Mouse (Mus musculus) heart, embryonic 11.5 days (tissue): ENCODE data around the gene Tmem178b. TPM values are rescaled to one million over a fixed set of nuclear protein-coding genes. Genes with fewer than 3 reads are reported as not detected.

Source experiments
- ATAC-seq: fragments of 200-750 bp; cut with Nextera tagmentation; replicated peaks from 2 replicates; pipeline ENCODE4 v1.8.0; 2017; ENCODE audit warnings: moderate library complexity; ENCODE audit not compliant: insufficient number of reproducible peaks, low FRiP score, low TSS enrichment
- H3K27ac ChIP-seq: fragments of 300-500 bp; sonication (generic); 2 replicates; pipeline ENCODE4 v1.5.1; 2014; ENCODE audit warnings: mild to moderate bottlenecking, low read depth, low read length
- H3K27me3 ChIP-seq: fragments of 300-500 bp; sonication (generic); 2 replicates; pipeline ENCODE4 v1.6.1; 2014; ENCODE audit warnings: mild to moderate bottlenecking, low read length, mixed read lengths; ENCODE audit not compliant: control insufficient read depth, insufficient read depth
- H3K36me3 ChIP-seq: fragments of 300-500 bp; sonication (generic); 2 replicates; pipeline ENCODE4 v1.6.1; 2014; ENCODE audit warnings: mild to moderate bottlenecking, low read length, moderate library complexity, mixed read lengths; ENCODE audit not compliant: control insufficient read depth, insufficient read depth
- H3K4me1 ChIP-seq: fragments of 300-500 bp; sonication (generic); 2 replicates; pipeline ENCODE4 v1.6.1; 2014; ENCODE audit warnings: low read length; ENCODE audit not compliant: control insufficient read depth, insufficient read depth
- H3K4me2 ChIP-seq: fragments of 300-500 bp; sonication (generic); 2 replicates; pipeline ENCODE4 v1.6.1; 2014; ENCODE audit warnings: mild to moderate bottlenecking, moderate library complexity
- H3K4me3 ChIP-seq: fragments of 300-500 bp; sonication (generic); 2 replicates; pipeline ENCODE4 v1.5.1; 2014; ENCODE audit warnings: low read depth, low read length
- H3K9ac ChIP-seq: fragments of 300-500 bp; sonication (generic); 2 replicates; pipeline ENCODE4 v1.6.1; 2014; ENCODE audit warnings: mild to moderate bottlenecking, low read depth, low read length, moderate library complexity
- H3K9me3 ChIP-seq: fragments of 300-500 bp; sonication (generic); replicated peaks from 2 replicates; pipeline ENCODE4 v1.6.1; 2016; ENCODE audit warnings: low read length; ENCODE audit not compliant: control insufficient read depth
- WGBS: fragments of 180-500 bp; shearing (Covaris S2); extraction: QIAGEN DNeasy Blood & Tissue Kit; methylation state at CpG from one replicate; pipeline ENCODE4 v1.1.7; 2014; ENCODE audit not compliant: insufficient replicate concordance; 5-methylcytosine and 5-hydroxymethylcytosine counted together
- polyA plus RNA-seq: library from polyadenylated mRNA; unstranded; fragments of >200 nt; fragmentation: Nextera tagmentation; extraction: Ambion mirVana; gene quantifications from 2 replicates; pipeline ENCODE4 v1.2.1, GENCODE M21; 2014

Gene Tmem178b
- polyA plus RNA-seq, 1 experiment from 2014 or later: 0.26 TPM

DNA sequence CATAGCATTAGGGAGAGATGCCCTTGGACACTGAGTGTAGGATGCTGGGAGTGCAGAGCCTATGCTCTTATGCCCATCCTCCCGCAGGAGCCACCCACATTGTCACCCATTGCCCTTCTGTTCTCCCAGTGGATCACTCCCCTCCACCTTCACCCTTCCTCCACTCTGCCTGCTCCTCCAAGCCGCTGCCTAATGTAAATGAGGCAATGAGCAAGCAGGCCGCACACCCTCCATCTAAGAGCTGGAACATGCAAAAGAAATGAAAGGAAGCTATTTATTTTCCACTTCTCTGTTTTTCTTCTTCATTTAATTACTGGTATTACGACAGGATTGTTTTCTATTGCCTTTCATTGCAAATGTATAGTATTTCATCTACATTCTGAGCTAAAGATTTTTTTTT, 142.1 kb downstream of the Tmem178b start:
- Histone ChIP-seq H3K27me3 (no peaks in the 10 kb centered on the region), H3K4me3 (no peak overlapping the region), H3K27ac (no peak overlapping the region), H3K36me3 (no peaks in the 10 kb centered on the region), H3K4me1 (no peaks in the 10 kb centered on the region), H3K9ac (no peak overlapping the region), H3K4me2 (no peak overlapping the region), H3K9me3 (no peaks in the 10 kb centered on the region)
- WGBS: 63% methylated on average over 4 of the region's 4 CpGs
- no peak for ATAC-seq

DNA sequence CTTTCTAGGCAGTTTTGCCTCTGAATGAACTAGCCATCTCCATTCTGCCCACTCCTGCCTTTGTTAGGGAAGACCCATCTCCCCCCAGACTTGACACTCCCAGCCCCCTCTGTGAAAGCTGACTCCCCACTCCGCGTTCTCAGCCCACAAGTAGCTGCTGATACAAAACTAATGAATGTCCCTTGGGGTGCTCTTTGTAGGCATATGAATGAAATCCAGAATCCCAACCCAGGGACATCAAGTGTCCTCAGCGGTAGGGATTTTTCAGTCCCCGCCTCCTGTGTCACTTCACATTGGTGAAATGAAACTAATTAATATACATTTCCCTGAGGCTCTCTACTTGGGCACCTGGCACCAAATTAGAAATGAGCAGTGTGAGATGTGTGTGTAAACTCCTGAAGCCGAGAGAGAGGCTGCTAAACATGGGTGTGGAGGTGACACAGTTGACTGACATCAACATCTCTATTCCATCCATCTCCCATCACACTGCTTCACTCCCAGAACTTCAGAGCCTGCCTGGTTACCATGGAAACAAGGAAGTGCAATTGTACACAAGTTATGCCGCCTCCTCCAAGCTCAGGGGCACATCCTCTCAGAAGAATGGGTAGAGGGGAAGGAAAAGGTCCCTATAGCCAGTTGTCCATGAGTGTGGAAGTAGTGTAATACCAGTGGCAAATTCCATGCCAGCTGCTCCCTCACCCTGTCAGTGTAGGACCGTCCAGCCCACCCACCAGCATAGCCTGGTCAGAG, 142.8 kb downstream of the Tmem178b start:
- no peak overlapping the region for H3K4me3 ChIP-seq

DNA sequence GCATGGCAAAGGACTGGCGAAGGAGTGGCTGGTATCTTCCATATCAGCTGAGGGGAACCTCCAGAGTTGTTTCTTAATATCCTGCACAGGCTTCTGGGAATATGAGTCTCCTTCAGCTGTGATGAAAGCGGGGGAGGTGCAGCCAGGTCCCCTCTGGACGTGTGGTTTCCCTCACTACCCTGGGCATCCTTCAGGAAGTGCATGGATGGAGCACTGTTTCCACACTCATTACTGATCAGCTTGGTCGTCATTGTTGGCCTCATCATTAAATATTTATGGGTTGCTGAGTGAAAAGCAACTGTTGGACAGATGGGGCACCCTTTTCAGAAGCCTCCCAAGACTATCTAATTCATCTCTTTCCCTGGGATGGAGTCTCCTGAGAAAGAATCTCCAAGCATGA, 146.3 kb downstream of the Tmem178b start:
- no peak for ATAC-seq
- H3K4me2 ChIP-seq: no peak overlapping the region
- no peaks in the 10 kb centered on the region for H3K9me3 ChIP-seq
- H3K27ac ChIP-seq: no peak overlapping the region
- H3K9ac ChIP-seq: no peak overlapping the region
- no peak overlapping the region for H3K4me3 ChIP-seq
- no peaks in the 10 kb centered on the region for H3K36me3 ChIP-seq
- H3K27me3 ChIP-seq: no peaks in the 10 kb centered on the region
- H3K4me1 ChIP-seq: no peaks in the 10 kb centered on the region
- 47% methylated on average over 4 of the region's 4 CpGs for WGBS

More for the DNA sequence above, 142.8 kb downstream of the Tmem178b start:
- Histone ChIP-seq H3K27me3 (no peaks in the 10 kb centered on the region), H3K4me1 (no peaks in the 10 kb centered on the region), H3K9ac (no peak overlapping the region), H3K27ac (no peak overlapping the region), H3K36me3 (no peaks in the 10 kb centered on the region), H3K4me2 (no peak overlapping the region), H3K9me3 (no peaks in the 10 kb centered on the region)
- ATAC-seq: no peak
- WGBS: 64% methylated on average over 7 of the region's 7 CpGs

DNA sequence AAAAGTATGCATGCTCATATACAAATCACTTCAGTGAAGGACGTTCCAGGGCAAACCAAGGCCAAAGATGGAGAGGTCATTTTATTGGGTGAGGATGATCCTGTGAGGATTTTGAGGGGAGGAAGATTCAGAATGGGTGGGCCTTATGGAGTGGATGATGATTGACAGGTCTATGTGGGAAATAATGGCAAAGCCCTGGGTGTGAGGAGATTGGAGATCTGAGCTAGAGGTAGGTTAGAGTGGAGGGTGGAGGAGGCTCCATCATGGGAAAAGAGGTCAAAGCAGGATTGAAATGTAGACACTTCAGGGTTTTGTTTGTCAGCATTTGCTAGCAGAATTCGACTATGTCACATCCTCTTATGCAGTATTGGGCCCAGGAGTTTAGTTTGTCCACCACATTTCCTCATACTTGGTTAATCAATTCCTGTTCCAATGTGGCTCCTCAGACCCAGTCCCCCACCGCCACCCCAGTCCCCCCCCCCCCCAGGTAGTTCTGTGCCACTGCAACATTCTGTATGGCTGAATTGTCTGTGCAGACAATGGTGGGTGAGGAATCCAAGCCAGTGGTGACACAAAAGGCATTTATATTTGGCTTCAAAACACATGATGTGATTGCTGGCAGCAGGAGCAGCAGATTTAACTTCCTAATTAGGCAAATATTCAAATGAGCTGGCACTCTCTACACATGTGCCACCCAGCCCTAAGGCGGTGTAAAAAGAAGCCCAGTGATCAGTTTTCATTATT, 150.7 kb downstream of the Tmem178b start:
- WGBS: 66% methylated on average over 4 of the region's 4 CpGs
- Histone ChIP-seq H3K27me3 (no peaks in the 10 kb centered on the region), H3K27ac (no peak overlapping the region), H3K9ac (no peak overlapping the region), H3K4me3 (no peak overlapping the region), H3K4me1 (no peaks in the 10 kb centered on the region), H3K4me2 (no peak overlapping the region), H3K36me3 (no peaks in the 10 kb centered on the region), H3K9me3 (no peaks in the 10 kb centered on the region)
- ATAC-seq: no peak

DNA sequence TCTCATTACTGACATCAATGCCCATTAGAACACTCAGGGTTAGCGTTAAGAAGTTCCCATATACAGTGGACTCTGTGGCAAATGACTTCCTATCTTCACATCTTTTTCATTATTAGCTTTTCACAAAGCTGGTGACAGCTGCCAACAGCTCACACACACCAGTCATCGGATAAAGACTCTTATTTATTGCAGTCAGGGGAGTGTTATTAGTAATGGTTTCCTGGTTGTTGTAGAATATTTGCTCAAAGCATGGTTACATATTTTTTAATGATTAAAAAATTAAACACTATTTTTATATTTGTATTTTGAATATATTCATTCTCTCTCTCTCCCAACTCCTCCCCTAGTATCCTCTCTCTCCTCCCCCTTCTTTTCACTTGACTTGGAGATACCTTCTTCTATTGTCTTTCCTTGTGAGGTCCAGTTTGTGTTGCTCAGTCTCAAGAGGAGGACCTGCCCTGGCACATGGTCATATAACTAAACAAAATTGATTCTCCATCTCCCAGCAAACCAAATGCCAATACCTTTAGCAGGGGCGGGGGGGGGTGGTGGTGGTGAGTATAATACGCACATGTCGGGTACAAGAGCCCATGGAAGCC, 151.4 kb downstream of the Tmem178b start:
- H3K9ac ChIP-seq: no peak overlapping the region
- no peaks in the 10 kb centered on the region for H3K9me3 ChIP-seq
- H3K27me3 ChIP-seq: no peaks in the 10 kb centered on the region
- ATAC-seq: no peak
- 75% methylated on average over 5 of the region's 5 CpGs for WGBS
- H3K4me2 ChIP-seq: no peak overlapping the region
- no peaks in the 10 kb centered on the region for H3K4me1 ChIP-seq
- no peak overlapping the region for H3K27ac ChIP-seq
- H3K4me3 ChIP-seq: no peak overlapping the region
- H3K36me3 ChIP-seq: no peaks in the 10 kb centered on the region

DNA sequence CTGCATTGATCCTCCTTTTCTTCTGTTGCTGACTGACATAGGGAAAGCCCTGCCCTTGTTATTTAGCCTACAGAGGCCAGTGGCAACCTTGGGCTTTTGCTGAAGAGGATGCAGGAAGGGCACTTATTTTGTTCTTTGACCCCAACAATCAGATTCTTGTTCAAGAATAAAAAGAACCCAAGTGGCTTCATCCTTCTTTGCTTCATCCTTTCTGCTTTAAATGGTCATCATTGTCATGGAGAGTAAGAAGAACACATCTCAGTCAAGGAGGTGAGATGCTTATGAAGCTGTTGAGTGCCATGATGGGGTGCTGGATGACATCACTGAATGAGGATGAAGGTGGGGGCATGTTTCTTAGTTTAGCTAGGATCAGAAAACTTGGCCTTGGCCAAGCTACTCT, 159.8 kb downstream of the Tmem178b start:
- Histone ChIP-seq H3K27me3 (no peaks in the 10 kb centered on the region), H3K4me1 (no peaks in the 10 kb centered on the region), H3K9ac (no peak overlapping the region), H3K9me3 (no peaks in the 10 kb centered on the region), H3K27ac (no peak overlapping the region), H3K4me3 (no peak overlapping the region), H3K36me3 (no peaks in the 10 kb centered on the region), H3K4me2 (no peak overlapping the region)
- no peak for ATAC-seq

DNA sequence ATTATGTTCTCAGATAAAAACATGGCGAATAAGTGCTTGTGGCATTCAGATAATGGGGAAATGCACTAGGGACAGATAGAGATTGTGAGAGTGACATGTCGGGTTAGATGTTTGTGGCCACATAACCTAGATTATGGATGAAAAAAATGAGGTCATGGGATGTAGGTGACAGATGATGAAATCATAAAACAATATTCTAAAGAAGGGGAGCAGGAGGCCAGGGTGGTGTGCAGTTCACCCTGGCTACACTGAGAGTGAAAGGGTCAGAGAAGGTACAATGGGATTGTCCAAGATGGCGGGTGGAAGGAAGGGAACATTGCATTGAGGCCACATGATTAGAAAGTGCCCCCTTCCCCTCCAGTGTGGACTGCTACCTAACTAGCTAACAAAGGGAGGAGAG, 160.9 kb downstream of the Tmem178b start:
- H3K27ac ChIP-seq: no peak overlapping the region
- H3K4me3 ChIP-seq: no peak overlapping the region
- no peaks in the 10 kb centered on the region for H3K4me1 ChIP-seq
- no peaks in the 10 kb centered on the region for H3K36me3 ChIP-seq
- 75% methylated on average over 3 of the region's 3 CpGs for WGBS
- no peaks in the 10 kb centered on the region for H3K9me3 ChIP-seq
- H3K4me2 ChIP-seq: no peak overlapping the region
- no peak overlapping the region for H3K9ac ChIP-seq
- no peak for ATAC-seq
- H3K27me3 ChIP-seq: no peaks in the 10 kb centered on the region

DNA sequence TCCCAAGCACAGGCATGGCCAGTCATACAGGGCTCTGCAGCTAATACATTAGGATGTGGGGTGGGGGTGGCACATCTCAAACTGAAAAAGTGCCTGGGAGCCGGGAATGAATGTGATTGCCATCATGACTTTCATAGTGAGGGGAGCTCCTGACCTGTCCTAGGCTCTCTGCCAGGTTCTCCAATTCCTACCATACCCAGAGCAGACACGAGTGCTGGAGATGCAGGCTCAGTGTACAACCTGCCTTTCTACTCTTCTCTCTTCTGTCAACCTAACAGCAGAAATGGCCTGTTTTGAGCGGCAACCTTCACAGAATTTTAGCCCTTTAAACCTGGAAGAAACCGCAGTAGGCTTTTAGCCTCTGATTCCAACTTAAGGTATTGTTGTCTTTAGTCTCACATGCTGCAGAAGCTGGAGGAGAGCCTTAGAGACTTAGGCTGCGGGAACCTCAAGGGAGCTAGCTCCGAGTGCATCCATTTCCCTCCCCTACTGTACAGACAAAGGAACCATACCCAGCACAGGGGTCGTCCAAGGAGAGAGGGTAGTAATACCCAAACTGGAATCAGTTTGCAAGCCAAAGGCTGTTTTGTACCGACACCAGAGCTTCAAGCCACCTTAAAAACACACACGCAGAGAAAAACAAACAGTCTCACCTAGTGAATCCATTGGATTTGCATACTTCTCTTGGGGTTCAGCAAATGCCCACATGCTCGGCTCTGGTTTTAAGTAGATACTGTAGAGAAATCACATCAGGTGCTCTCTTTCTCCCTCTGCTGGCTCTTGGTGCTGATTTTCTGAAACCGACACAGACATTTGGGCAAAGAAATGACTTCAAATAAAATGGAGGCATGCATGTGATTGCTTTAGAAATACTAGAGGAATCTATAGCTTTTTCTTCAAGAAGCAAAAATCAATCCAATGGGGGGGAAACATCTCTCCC, 176.2 kb downstream of the Tmem178b start:
- no peak overlapping the region for H3K4me3 ChIP-seq
- no peak for ATAC-seq
- H3K27me3 ChIP-seq: no peaks in the 10 kb centered on the region
- no peaks in the 10 kb centered on the region for H3K36me3 ChIP-seq
- no peaks in the 10 kb centered on the region for H3K4me1 ChIP-seq
- no peak overlapping the region for H3K9ac ChIP-seq
- no peaks in the 10 kb centered on the region for H3K9me3 ChIP-seq
- no peak overlapping the region for H3K27ac ChIP-seq
- WGBS: 38% methylated on average over 11 of the region's 11 CpGs
- no peak overlapping the region for H3K4me2 ChIP-seq
